Mouse (Mus musculus): ENCODE data around the gene Hoxc5.

Gene Hoxc5

DNA sequence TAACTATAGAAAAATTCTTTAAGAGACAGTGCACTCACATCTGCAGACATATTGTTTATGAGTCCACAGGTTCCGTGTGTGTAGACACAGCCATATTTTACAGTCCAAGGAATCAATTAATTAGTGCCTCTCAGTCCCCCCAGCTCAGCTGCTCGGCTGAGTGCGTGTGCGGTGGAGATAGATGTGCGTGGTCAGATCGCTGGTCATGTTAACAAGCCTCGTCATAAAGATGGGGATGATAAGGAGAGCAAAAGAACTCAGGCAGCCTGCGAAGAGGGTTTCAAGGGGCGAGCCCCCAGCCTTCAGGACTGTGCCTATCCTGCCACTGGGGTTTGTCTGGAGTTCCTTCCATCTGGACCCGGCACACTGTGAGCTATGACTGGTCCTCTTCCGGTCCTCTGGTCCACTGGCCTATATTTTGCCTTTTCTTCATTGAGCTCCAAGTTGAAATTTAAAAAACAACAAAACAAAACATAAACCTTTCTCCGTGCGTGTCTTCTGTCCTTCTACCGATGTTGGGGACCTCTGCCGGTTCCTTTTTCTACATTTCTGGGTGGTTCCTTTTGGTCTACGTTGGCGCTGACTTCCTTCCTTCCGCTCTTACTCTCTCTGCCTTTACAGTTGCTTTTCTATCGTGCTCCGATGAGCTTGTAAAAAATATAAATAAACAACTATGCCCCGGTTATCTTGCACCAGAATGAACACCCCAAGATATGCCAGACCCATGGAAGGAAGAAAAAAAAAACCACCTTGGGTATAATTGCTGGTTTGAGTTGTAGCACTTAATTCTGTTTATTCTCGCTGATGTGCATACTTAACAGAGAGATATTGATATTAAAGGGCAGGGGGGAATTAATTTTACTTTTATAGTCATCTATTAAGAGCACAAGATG, 21.8 kb upstream of the Hoxc5 start:
- no peak for DNase-seq (ENCODE audit: low spot score in 2 of 2)

DNA sequence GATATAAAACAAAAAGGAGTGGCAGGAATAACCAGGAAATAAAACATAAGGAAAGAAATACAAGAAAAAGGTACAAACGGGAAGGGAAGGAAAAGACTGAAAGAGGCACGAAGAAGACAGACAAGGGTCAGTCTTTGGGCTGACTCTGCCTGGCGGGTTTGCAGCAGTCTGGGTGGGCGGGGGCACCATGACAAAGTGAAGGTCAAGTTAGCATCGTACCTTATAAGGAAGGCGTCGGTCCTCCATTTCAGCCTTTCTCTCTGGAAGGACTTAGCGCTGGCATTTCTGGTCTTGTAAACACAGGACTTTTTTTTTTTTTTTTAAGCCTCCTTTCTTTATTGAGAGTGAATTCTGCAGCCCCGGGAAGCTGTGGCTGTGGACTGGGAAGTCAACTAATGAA, 20.0 kb upstream of the Hoxc5 start:
- no peak for DNase-seq (ENCODE audit: low spot score in 2 of 2)

DNA sequence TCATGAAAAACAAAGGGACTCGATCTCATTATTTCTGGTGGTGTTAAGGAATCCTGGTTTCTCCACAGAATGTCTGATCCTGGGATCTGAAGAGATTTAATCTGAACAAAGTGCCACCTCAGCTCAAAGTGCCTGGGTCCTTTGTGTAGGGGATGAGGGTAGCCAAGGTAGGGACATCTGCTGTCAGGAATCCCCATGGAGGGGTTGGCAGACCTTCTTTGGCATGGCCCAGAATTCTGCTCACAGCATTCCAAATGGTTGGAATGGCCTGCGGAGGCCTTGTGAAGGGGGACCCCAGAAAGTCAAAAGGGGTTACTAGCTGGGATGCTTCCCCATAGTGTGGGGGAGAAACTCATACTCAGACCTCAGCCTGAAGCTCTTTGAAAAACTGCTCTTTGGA, 18.4 kb upstream of the Hoxc5 start:
- DNase-seq (ENCODE audit: low spot score in 2 of 2), result no peak

DNA sequence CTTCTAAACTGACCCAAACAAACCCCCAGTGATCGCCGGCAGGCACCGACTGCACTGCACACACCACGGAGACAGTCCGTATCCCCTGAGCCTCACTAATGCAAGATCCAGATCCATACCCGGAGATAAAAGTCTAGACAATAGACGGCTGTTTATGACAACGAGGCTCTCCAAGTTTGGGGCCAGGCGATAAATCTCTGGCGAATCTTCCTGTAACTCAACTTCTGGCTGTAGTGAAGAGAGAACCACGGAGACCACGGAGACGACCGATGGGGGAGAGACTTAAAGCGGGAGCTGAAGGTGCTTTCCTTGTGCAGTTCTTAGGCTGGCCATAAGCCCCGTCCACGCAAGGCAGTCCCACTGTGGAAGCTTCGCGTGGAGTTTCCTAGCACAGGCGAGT, 17.5 kb upstream of the Hoxc5 start:
- no peak for DNase-seq (ENCODE audit: low spot score in 2 of 2)

DNA sequence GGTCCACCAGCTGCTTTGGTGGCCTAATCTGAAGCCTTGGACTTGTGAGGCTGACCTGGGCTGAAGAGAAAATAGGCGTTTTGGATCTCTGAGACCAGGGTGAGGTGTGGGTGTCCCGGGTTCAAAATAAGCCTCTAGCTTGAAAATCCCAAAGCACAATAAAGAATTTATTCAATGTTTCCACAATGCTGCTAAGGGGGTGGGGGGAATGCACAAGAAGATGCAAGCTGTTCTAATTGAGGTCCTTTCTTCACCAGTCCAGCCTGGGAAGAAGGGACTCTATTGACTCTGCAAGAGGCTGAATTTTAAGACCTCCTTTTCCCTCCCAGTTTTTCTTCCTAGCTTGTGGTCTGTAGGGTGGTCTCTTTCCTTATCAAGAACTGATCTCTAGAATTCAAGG, 16.4 kb upstream of the Hoxc5 start:
- DNase-seq (ENCODE audit: low spot score in 2 of 2), result no peak

DNA sequence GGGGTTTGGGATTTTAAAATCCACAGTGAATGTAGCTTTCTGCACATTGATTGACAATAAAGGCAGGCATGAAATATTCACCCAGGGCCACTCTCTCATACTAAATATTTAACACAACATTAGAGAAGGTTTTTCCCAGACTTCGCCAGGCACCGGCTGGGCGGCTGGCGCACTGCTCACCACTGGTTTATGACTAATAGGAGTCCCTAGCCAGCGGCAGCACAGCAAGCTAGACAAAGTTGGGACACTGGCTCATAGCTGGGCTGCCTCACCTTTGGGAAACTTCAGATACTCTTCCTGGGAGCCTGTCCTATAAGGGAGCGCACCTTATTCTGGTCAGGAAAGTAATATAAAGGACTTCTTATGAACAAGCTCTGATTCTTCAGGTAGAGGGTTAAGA, 13.7 kb upstream of the Hoxc5 start:
- DNase-seq (ENCODE audit: low spot score in 2 of 2), result no peak

DNA sequence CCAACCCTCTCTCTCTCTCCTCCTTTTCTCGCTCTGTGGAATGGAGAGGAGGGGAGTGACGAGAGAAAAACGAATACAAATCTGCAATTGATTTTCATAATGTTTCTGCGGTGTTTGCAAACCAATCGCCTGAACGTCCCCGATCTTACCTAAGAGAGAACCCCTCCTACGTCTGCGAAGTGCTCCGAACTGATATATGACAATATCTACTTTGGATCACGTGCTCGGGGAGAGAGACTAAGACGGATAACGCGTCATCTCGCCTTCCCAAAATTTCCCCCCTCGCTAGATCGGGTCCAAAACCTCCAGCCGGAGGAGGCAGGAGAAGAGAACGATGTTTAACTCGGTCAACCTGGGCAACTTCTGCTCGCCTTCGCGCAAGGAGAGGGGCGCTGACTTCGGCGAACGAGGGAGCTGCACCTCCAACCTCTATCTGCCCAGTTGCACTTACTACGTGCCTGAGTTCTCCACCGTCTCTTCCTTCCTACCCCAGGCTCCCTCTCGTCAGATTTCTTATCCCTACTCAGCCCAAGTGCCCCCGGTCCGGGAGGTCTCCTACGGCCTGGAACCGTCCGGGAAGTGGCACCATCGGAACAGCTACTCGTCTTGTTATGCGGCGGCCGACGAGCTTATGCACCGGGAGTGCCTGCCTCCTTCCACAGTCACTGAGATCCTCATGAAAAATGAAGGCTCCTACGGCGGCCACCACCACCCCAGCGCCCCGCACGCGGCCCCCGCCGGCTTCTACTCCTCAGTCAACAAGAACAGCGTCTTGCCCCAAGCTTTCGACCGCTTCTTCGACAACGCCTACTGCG, 12.8 kb upstream of the Hoxc5 start, which contains the start of gene Hoxc11:
TSS of gene Hoxc11 (plus strand) at position 236 of the 815 bp plus-strand sequence.
- no peak for DNase-seq (ENCODE audit: low spot score in 2 of 2)

DNA sequence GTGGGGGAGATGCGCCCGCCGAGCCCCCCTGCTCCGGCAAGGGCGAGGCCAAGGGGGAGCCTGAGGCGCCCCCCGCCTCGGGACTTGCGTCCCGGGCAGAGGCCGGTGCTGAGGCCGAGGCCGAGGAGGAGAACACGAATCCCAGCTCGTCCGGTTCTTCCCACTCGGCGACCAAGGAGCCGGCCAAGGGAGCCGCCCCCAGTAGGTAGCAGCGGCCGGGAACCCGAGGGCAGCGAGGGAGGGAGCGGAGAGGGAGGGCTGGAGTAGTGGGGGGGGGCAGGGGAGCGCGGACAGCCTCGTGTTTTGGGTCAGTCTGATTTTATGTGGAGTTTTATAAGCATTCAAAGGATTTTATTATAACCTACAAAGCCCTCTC, 12.2 kb upstream of the Hoxc5 start:
- DNase-seq (ENCODE audit: low spot score in 2 of 2), result no peak

DNA sequence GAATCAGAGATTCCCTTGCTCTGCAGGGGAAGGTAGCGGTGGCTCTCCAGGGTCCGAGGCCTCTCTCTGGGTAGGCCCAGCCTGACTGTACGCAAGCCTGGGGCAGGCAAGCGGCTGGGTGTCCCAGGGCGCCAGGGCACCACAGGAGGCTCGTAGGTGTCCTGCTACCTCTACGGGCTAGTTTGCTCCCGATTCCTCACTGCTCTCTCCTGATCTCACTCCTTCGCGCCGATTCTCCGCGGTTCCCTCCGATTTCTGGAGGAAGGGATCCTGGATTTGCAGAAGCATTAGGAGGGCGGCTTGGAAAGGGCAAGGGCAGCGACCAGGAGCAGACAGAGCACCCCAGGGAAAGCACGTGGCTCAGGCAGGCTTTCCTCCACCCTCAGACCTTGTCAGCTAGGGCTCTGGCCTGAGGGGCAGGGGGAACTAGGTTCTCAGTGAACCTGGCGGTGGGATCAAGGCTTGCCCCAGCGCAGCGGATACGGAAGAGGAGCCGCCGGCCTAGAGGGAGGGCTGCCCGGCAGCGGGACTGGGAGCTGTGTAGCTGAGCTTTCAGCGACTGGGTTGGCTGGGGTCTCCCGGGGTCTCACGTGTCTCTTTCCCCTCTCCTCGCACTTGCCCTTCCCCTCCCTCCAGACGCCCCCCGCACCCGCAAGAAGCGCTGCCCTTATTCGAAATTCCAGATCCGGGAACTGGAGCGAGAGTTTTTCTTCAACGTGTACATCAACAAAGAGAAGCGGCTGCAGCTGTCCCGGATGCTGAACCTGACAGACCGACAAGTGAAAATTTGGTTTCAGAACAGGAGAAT, 11.2 kb upstream of the Hoxc5 start:
- DNase-seq (ENCODE audit: low spot score in 2 of 2), result no peak

DNA sequence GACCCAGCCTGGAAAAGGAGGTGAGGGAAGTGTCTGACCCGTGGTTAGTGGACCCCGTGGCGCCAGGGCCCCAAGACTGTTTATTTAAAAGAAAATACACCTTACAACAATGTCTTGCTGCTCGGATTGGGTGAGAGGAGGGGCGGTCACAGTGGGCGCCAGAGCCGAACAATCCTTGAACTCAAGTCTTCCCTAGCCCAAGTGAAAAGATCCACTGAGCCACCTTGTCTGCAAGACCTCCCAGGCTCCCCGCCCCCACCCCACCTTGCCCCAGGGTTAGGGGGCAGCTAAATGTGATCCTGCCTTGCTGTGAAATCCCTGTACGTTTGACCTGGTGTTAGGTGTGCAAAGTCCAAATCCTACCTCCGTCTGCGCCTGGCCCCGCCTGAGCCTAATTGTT, 10.3 kb upstream of the Hoxc5 start:
- no peak for DNase-seq (ENCODE audit: low spot score in 2 of 2)

DNA sequence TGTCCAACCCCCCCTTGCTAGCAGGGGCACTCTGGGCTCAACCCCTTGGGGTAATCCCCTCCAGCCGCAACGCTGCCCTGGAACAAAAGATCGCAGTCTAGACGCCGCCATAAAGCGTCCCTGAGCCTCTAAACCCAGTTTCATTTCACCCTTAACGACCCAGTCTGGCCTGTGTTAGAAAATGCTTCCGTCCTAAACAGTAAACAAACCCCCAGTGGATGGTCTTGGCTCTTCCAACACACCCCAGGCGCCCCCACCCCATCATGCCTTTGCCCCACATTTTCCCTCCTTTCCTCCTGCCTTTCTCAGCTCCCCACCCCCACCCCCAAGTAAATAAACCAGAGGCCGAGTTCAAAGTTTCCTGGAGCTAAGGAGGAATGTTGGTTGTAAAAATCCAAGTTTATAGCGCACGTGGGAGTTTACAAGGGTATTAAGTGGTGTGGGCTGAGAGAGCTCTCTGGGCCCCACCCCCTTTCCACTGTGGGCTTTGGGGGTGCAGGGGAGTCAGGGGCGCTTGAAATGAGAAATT, 7.5 kb upstream of the Hoxc5 start:
- no peak for DNase-seq (ENCODE audit: low spot score in 2 of 2)

DNA sequence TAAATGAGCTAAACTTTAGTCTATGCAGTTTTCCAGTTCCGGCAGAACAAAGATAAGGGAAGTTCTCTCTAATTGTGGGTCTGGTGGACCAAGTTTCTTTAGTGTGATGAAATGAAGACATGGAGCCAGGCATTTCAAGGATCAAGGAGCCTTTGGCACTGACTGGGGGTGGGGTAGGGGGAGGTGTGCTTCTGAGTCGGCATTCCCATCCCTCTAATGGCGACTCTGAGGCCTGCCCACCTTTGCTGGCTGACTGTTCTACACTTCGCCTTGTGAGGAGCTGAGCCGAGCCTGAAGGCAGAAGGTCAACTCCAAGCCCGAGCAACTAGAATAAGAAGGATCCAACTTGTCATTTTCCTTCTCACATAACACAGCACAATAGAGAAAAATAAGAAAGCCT, 5.5 kb upstream of the Hoxc5 start:
- DNase-seq (ENCODE audit: low spot score in 2 of 2), result no peak

DNA sequence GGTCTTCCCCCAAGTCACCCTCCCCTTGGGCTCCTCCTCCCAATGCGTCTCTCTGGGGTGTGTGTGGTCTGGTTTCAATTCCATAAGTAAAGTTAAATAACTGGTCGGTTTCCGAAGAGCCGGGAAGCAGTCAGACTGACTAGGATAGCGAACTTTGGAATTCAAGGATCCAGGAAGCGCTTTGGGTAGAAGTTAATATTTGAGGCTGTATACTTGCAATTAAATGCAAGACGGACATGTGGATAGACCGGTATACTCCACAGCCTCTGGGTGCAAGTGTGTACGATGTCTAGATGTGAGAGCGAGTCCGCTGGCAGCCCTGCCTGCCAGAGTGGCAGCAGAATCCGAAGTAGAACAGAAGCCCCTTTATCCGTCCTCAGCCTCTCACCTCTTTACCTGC, 4.8 kb upstream of the Hoxc5 start:
- DNase-seq (ENCODE audit: low spot score in 2 of 2), result no peak

DNA sequence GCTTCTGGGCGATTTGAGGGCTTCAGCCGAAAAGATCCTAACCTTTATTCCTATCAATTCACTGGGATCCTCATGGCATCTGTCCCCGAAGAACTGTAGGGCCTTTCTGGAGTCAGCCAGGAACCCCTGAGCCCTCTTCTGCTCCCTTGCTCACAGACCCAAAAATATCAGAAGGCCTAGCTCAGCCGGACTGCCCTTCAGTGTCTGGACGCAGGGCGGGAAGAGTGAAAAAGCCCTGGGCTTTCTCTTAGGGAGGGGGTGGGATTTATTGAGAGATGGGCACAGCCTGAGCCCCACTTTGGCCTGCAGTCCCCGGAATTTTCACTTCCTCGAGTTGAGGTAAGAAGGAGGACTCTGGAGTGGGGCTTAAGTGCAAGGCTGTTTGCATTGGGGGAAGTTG, 4.0 kb upstream of the Hoxc5 start:
- DNase-seq (ENCODE audit: low spot score in 2 of 2), result no peak

DNA sequence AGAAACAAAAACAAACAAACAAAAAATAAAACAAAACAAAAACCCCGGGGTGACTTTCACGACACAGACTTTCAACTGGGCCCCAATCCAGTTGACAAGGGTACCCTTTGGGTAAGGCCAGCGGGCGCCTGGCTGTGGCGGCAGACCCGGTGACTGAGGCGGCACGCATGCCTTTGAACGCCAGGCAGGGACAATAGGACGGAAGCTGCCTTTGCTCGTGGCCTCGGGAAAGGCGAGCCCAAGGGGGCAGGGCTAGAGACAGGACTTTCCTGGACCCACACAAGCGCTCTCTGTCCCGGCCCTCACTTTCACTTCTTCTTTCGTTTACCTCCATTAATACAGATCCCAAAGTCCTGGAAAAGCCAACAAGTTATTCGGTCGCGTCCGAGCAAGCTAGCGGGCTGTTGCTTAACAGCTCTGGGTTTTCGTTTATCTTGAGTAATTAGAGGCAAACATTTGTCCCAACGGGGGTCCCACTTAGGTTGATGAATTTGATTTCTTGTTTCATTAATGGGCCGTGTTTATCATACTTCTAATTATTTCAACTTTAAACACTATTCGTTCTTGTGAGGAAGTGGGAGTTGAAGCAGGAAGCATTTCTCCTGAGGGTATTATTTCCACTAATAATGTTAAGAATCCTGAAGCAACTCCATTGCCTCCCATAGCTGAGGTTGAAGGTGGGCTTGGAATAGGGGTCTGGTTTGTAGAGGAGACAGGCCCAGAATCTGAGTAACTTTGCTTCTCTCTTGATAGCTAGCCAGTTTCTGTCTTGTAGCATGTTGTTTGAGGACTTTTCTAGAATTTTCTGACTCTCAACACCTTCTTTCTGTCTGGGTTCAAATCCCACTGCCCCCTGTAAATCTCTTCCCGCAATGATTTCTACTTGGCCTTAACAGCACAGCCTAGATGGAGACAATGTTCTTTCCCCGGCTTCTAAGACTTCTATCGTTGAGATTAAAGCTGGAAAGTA, 3.3 kb upstream of the Hoxc5 start:
- no peak for DNase-seq (ENCODE audit: low spot score in 2 of 2)

DNA sequence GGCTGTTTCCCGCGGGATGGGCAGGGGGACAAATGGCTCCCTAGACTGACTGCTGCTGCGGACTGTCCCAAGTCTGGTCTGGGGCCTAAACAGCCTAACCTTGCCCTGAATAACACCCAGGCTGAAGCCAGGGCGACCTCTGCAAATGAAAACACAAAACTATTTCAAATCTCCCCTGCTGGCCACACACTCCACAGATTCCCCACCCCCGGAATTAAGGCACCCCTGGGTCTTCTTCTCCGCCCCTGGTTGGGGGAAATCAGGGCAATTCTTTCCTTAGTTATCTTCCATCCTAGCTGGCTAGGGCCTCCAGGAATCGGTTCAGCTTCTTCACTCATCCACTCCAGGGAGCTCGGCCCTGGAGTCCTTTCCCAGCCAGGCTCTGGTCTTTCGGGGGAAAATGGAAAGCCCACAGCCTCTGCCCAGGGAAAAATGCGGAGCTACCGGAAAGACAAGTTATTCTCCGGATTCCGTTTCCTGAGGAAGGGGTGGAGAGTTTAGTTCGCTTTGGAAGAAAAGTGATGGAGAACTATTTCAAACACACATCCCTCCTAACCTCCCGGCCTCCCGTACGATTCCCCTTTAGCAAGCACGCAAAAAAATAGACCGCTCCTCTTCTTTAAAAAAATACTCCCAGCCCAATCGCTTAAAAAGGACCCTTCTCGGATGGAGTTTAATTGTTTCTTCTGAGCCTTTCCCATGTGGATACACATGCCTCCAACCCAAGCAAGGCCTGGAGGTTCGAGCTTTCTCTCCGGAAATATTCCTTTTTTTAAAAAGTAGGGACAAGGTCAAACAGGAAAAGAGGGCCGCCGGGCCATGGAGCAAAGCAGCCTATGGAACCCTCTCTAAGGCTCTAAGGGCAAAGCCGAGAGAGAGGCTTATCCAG, 2.0 kb upstream of the Hoxc5 start:
- no peak for DNase-seq (ENCODE audit: low spot score in 2 of 2)

DNA sequence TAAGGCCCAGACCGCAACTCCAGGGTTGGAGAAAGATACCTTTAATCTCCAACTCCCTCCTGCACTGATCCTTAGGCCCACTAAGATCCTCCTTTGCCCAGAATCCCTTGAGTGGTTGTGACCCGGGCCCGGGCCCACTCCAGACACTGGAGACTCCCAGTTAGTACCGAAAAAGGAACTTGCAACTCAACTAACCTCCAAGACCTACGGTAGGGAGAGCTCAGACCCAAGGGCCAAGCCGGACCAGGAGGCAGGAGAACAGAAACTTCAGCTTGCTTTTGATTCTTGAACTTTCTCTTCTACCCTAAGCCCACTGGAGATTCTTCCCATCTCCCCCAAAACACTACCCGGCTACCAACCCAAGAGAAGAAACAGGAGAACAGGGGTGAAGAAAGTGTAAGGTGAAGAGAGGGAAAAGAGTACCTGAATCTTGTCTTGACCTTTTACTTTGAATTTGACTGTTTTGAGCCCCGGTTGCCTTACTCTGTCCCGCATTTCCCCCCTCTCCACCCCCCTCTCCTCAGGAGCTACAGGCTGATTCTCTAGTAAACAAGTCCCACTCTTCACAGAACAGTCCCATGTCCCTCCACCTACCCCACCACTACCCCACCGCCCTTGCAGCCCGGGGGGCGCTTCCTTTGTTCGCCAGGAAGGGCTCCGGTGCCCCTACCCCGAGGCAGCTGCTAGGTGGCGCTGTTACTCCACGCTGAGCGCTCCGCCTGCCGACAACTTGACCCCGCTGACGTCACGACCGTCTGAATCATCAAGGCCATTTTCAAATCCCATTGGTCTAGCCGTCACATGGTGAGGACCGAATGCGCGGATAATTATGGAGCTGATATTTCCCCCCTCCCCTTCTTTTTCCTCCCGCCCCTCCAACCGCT, 1.1 kb upstream of the Hoxc5 start:
- peak in 1 of 2 experiments; percentile 71 for DNase-seq (ENCODE audit: low spot score in 2 of 2)

DNA sequence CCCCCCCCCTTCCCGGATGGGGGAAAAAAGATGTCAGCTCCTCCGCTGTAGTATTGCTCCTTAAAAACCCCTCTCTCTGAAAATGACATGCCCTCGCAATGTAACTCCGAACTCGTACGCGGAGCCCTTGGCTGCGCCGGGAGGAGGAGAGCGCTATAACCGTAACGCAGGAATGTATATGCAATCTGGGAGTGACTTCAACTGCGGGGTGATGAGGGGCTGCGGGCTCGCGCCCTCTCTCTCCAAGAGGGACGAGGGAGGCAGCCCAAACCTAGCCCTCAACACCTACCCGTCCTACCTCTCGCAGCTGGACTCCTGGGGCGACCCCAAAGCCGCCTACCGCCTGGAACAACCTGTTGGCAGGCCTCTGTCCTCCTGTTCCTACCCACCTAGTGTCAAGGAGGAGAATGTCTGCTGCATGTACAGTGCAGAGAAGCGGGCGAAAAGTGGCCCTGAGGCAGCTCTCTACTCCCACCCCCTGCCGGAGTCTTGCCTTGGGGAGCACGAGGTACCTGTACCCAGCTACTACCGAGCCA, 399 bp upstream of the Hoxc5 start, which contains the start of gene Hoxc10:
TSS of gene Hoxc10 (plus strand) at position 21 of the 536 bp plus-strand sequence.
- no peak for DNase-seq (ENCODE audit: low spot score in 2 of 2)

Data from spleen, postnatal 10 days (tissue).